Mouse (Mus musculus): Measurements from ENCODE around the gene Ccdc124.

Ccdc124 gene

GRCm38 (mm10) chr8:70821399-70821962, 52.3 kb downstream of the Ccdc124 start:
- DNase-seq (ENCODE audit: low read depth): peak; percentile 82

- peak; percentile 32 for DNase-seq (ENCODE audit: low read depth)
These were observed 53.4 kb downstream of the Ccdc124 start for GRCm38 (mm10) chr8:70820101-70820935.
